Mouse (Mus musculus): ENCODE results near the gene Dock2. TPM values are rescaled to one million over a fixed set of nuclear protein-coding genes. Genes with fewer than 3 reads are reported as not detected.

Dock2 gene
- polyA plus RNA-seq, 1 experiment from 2014 or later: 0.52 TPM

DNA sequence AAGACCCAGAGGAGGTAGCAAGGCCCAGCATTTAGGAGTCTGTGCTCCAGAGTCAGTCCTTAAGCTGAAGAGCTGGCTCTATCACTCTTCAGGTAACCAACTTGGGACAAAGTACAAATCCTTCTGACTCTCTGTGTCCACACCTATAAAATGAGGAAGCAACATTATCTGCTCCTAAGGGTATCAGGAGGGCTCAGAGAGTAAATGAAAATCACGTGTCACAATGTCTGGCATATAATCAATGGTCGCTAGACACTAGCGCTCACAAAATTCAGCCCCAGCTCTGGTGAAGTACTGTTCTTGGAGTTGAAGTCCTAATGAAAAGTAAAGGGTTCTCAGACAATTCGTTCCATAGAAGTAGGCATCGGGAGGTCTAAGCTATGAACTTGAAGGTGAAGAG, 386.0 kb downstream of the Dock2 start:
- WGBS: 93% methylated on average over 5 of the region's 5 CpGs
- no peak for DNase-seq (ENCODE audit: low spot score)
- Histone ChIP-seq H3K27ac (no peak overlapping the region), H3K36me3 (no peaks in the 10 kb centered on the region), H3K9me3 (no peaks in the 10 kb centered on the region), H3K4me1 (replicated peaks) (no peaks in the 10 kb centered on the region), H3K4me3 (no peak overlapping the region), H3K27me3 (ENCODE audit: insufficient read depth, poor library complexity, severe bottlenecking) (no peaks in the 10 kb centered on the region)

DNA sequence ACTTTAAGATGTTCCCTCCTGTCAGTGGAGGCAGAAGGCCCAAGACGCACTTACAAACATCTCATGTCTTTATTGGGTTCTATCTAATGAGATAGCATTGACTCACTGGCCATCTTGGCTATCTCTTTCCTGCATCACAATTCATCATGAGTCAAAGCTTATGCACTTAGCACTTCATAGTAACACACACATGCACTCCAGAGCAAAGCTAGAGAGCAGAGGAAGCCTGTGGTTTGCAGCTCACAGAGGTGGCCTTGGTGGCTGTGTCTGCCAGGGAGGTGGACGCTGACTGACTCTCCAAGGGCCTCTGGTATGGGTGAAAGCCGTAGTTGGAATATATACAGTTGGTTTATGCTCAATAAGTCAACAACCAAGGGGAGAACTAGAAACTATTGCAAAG, 387.9 kb downstream of the Dock2 start:
- no peak for DNase-seq (ENCODE audit: low spot score)
- WGBS: 90% methylated on average over 3 of the region's 3 CpGs
- Histone ChIP-seq H3K27ac (no peak overlapping the region), H3K4me1 (replicated peaks) (no peaks in the 10 kb centered on the region), H3K36me3 (no peaks in the 10 kb centered on the region), H3K27me3 (ENCODE audit: insufficient read depth, poor library complexity, severe bottlenecking) (no peaks in the 10 kb centered on the region), H3K9me3 (no peaks in the 10 kb centered on the region), H3K4me3 (no peak overlapping the region)

GRCm38 (mm10) chr11:34392105-34392504, 391.6 kb downstream of the Dock2 start:
- Histone ChIP-seq H3K4me1 (replicated peaks) (no peaks in the 10 kb centered on the region; the same call in 1 of the 2 replicates), H3K27me3 (ENCODE audit: insufficient read depth, poor library complexity, severe bottlenecking) (no peaks in the 10 kb centered on the region), H3K9me3 (no peaks in the 10 kb centered on the region), H3K4me3 (no peak overlapping the region), H3K27ac (no peak overlapping the region), H3K36me3 (no peaks in the 10 kb centered on the region)
- DNase-seq (ENCODE audit: low spot score): no peak
- WGBS: 63% methylated on average over 4 of the region's 4 CpGs

DNA sequence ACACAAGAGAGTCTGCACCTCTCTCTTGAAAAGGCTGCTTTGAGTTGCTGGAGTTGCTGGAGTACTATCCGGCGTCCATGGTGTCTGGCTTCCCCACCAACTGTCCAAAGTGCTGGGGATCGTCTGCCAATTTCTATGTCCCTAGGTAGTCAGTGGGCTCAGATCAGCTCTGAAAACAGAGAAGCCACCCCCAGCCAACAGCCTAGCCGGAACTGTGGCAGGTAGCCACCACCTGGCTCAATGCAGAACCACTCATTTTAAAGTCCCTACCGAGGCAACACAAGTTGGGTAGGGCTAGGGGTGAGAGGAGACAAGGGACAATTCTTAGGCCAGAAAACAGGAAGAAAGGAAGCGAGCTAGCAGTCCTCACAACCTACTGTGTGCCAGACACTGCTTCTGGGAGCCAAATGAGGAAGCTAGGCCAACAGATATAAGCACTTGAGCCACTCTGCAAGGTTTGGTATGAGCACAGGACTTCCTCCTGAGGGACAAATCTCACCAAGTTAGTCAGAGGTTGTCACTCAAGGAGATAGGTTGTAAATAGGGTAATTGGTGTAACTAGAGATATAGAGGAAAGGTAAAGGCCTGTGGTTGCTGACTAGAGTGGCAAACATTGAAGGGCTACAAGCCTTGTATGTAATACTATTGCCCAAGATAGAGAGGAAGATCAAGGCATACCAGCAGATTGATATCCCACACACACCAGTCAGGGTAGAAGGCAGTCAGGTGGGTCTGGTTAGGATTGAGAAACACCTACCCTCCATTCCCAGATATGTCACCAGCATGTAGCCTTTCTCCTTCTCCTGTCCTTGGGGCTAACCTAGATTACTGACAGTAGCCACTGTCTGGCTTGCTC, 394.2 kb downstream of the Dock2 start:
- no peak overlapping the region for H3K4me3 ChIP-seq
- no peaks in the 10 kb centered on the region; the same call in 1 of the 2 replicates for H3K4me1 ChIP-seq (replicated peaks)
- WGBS: 86% methylated on average over 6 of the region's 6 CpGs
- no peak for DNase-seq (ENCODE audit: low spot score)
- no peaks in the 10 kb centered on the region for H3K9me3 ChIP-seq
- H3K27ac ChIP-seq: no peak overlapping the region
- no peaks in the 10 kb centered on the region for H3K36me3 ChIP-seq
- H3K27me3 ChIP-seq (ENCODE audit: insufficient read depth, poor library complexity, severe bottlenecking): no peaks in the 10 kb centered on the region

DNA sequence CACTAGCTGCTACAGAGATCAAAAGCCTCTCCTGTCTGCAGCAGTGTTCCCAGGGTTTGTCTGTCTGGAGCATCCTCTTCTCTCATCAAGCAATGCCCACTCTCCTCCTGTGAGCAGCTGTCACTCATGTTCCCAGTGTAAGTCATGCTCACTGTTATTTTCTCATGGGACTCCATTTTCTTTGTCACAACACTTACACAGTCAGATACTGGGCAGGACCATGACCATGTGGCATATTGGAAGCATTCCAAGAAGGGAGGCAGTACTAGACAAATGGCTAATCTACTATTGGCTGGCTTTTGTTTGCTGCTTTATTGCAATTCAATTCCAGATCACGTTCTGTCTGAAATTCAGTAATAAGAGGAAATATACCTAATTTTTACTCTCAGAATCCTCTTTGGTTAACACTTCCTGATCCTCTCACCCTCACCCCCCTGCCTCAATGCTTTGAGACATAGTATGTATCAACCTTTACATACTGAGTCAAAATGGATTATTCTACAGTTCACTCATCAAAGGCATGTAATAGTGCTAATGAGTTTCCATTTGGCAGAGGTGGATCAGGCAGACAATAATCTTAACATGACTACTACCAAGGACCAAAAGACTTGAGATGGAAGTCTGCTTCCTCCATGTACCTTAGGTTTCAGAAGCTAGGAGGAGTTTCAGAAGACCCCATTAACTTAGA, 398.5 kb downstream of the Dock2 start:
- H3K9me3 ChIP-seq: no peaks in the 10 kb centered on the region
- no peak overlapping the region for H3K4me3 ChIP-seq
- WGBS: 87% methylated on average over 1 of the region's 1 CpGs
- no peak overlapping the region for H3K27ac ChIP-seq
- no peaks in the 10 kb centered on the region for H3K27me3 ChIP-seq (ENCODE audit: insufficient read depth, poor library complexity, severe bottlenecking)
- no peak for DNase-seq (ENCODE audit: low spot score)
- no peaks in the 10 kb centered on the region; the same call in 1 of the 2 replicates for H3K4me1 ChIP-seq (replicated peaks)
- H3K36me3 ChIP-seq: no peaks in the 10 kb centered on the region

DNA sequence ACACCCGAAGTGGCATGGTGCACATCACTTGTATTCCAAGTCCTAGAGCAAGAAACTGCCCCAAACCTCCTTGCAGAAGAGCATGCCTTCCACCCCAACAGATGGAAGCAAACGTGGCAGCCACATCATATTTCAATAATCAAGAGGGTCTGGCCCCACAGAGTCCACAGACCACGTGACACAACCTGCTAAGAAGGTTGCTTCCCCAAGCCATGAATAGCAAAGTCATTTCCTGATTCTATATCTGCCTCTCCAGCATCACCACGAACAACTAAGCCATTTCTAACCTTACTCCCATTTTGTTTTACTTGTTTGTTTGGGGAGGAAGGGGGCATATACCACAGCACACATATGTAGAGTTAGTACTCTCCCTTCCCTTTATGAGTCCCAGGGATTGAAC, 399.5 kb downstream of the Dock2 start:
- no peak overlapping the region for H3K27ac ChIP-seq
- no peak overlapping the region for H3K4me3 ChIP-seq
- 74% methylated on average over 4 of the region's 4 CpGs for WGBS
- no peak for DNase-seq (ENCODE audit: low spot score)
- no peaks in the 10 kb centered on the region for H3K36me3 ChIP-seq
- no peaks in the 10 kb centered on the region for H3K27me3 ChIP-seq (ENCODE audit: insufficient read depth, poor library complexity, severe bottlenecking)
- no peaks in the 10 kb centered on the region for H3K9me3 ChIP-seq
- H3K4me1 ChIP-seq (replicated peaks): no peaks in the 10 kb centered on the region

DNA sequence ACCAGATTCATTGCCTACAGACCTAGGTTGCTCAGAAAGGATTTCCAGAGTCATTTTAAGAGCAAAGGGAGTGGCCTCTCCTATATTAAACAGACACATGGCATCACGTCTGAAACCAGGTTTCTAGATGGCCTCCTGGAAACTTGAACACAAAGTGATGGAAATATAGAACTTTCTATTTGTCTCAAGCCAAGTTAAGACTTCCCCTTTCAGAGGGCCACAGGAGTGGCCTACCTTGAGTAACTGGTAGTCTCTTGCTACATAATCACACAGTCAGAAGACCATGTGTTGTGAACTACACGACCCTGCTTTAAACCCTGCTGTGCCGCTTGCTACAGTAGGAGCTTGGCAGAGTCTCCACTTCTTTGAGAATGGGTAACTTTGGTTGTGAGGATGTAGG, 400.2 kb downstream of the Dock2 start:
- 90% methylated on average over 3 of the region's 3 CpGs for WGBS
- Histone ChIP-seq H3K36me3 (no peaks in the 10 kb centered on the region), H3K27ac (no peak overlapping the region), H3K4me1 (replicated peaks) (no peaks in the 10 kb centered on the region), H3K27me3 (ENCODE audit: insufficient read depth, poor library complexity, severe bottlenecking) (no peaks in the 10 kb centered on the region), H3K4me3 (no peak overlapping the region), H3K9me3 (no peaks in the 10 kb centered on the region)
- no peak for DNase-seq (ENCODE audit: low spot score)

GRCm38 (mm10) chr11:34377649-34378048, 406.0 kb downstream of the Dock2 start:
- Histone ChIP-seq H3K4me1 (replicated peaks) (no peaks in the 10 kb centered on the region), H3K27me3 (ENCODE audit: insufficient read depth, poor library complexity, severe bottlenecking) (no peaks in the 10 kb centered on the region), H3K27ac (no peak overlapping the region), H3K4me3 (no peak overlapping the region), H3K36me3 (no peaks in the 10 kb centered on the region), H3K9me3 (no peaks in the 10 kb centered on the region)
- WGBS: 82% methylated on average over 6 of the region's 6 CpGs
- no peak for DNase-seq (ENCODE audit: low spot score)

GRCm38 (mm10) chr11:34375557-34375956, 408.1 kb downstream of the Dock2 start:
- Histone ChIP-seq H3K27me3 (ENCODE audit: insufficient read depth, poor library complexity, severe bottlenecking) (no peaks in the 10 kb centered on the region), H3K9me3 (no peaks in the 10 kb centered on the region), H3K4me1 (replicated peaks) (no peaks in the 10 kb centered on the region), H3K4me3 (no peak overlapping the region), H3K27ac (no peak overlapping the region), H3K36me3 (no peaks in the 10 kb centered on the region)
- DNase-seq (ENCODE audit: low spot score): no peak
- WGBS: 73% methylated on average over 1 of the region's 1 CpGs

- H3K4me1 ChIP-seq (replicated peaks): no peaks in the 10 kb centered on the region
- no peaks in the 10 kb centered on the region for H3K9me3 ChIP-seq
- H3K36me3 ChIP-seq: no peaks in the 10 kb centered on the region
- DNase-seq (ENCODE audit: low spot score): no peak
- H3K27me3 ChIP-seq (ENCODE audit: insufficient read depth, poor library complexity, severe bottlenecking): no peaks in the 10 kb centered on the region
- 87% methylated on average over 4 of the region's 4 CpGs for WGBS
- H3K27ac ChIP-seq: no peak overlapping the region
- no peak overlapping the region for H3K4me3 ChIP-seq
Measured at GRCm38 (mm10) chr11:34372224-34372623, 411.5 kb downstream of the Dock2 start.

GRCm38 (mm10) chr11:34356109-34356508, 427.6 kb downstream of the Dock2 start:
- no peaks in the 10 kb centered on the region for H3K9me3 ChIP-seq
- H3K36me3 ChIP-seq: no peaks in the 10 kb centered on the region
- no peaks in the 10 kb centered on the region for H3K27me3 ChIP-seq (ENCODE audit: insufficient read depth, poor library complexity, severe bottlenecking)
- DNase-seq (ENCODE audit: low spot score): no peak
- peaks cover 12% of the 10 kb centered on the region for H3K4me1 ChIP-seq (replicated peaks)
- WGBS: 43% methylated on average over 2 of the region's 2 CpGs
- no peak overlapping the region for H3K27ac ChIP-seq
- no peak overlapping the region for H3K4me3 ChIP-seq

GRCm38 (mm10) chr11:34355406-34355805, 428.3 kb downstream of the Dock2 start:
- H3K36me3 ChIP-seq: no peaks in the 10 kb centered on the region
- no peaks in the 10 kb centered on the region for H3K9me3 ChIP-seq
- H3K27me3 ChIP-seq (ENCODE audit: insufficient read depth, poor library complexity, severe bottlenecking): no peaks in the 10 kb centered on the region
- 63% methylated on average over 12 of the region's 12 CpGs for WGBS
- no peak overlapping the region for H3K27ac ChIP-seq
- peaks cover 12% of the 10 kb centered on the region for H3K4me1 ChIP-seq (replicated peaks)
- no peak for DNase-seq (ENCODE audit: low spot score)
- H3K4me3 ChIP-seq: no peak overlapping the region

- WGBS: 90% methylated on average over 10 of the region's 10 CpGs
- DNase-seq (ENCODE audit: low spot score): no peak
- H3K4me1 ChIP-seq (replicated peaks): peaks cover 2% of the 10 kb centered on the region
- H3K4me3 ChIP-seq: no peak overlapping the region
- no peak overlapping the region for H3K27ac ChIP-seq
- H3K9me3 ChIP-seq: no peaks in the 10 kb centered on the region
- H3K36me3 ChIP-seq: no peaks in the 10 kb centered on the region
- no peaks in the 10 kb centered on the region for H3K27me3 ChIP-seq (ENCODE audit: insufficient read depth, poor library complexity, severe bottlenecking)
Measured at GRCm38 (mm10) chr11:34349453-34350056, 434.1 kb downstream of the Dock2 start.

All from hindbrain, embryonic 10.5 days (tissue).